In the genomic region with DNA sequence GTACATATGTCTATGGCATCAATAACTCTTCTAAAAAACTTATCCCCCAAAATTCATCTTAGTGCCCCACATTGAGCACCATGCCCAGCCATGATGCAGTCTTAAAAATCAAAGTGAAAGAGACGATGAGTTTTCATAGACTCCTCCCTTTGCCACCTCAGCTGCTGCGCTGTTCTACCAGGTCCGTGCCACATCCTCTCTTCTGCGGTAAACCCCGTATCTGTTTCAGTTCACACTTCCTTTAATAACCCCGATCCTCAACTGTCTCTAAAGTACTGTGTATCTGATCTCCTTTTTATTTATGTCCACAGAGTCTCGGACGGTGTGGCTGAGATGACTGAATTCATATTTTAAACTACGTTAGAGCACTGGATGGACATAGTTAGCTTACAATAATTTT, we compare ENCODE assay signal across 1 mouse cellular context.
TF ChIP-seq lines count a peak whose summit lies in the region.

No protein-coding gene starts in this region.

TF ChIP-seq in CH12.LX, 34 proteins besides CTCF, POLR2A, EP300 and RAD21 (continued from another document):
- peak; percentile 39; the same call in 1 of the 2 replicates for TF ChIP-seq HCFC1 (IDR thresholded peaks at IDR 0.05; ENCODE audit: low read depth, low read length)
- peak; percentile 73; the same call in 1 of the 2 replicates for TF ChIP-seq CHD1 (IDR thresholded peaks at IDR 0.05; ENCODE audit: low read depth, low read length)
- TF ChIP-seq CHD2 (IDR thresholded peaks at IDR 0.05; ENCODE audit: low read length), result peak; percentile 65
- peak; percentile 96 for TF ChIP-seq IRF4 (IDR thresholded peaks at IDR 0.05; ENCODE audit: low read depth, low read length)
- no peak for TF ChIP-seq SMC3 (IDR thresholded peaks at IDR 0.05; ENCODE audit: low read depth, low read length)
- TF ChIP-seq TCF12 (IDR thresholded peaks at IDR 0.05; ENCODE audit: low read depth, low read length), result peak; percentile 82
- peak; percentile 83 for TF ChIP-seq MEF2A (IDR thresholded peaks at IDR 0.05; ENCODE audit: borderline replicate concordance, low read depth, low read length)
- no peak for TF ChIP-seq USF2 (conservative IDR thresholded peaks at IDR 0.05; ENCODE audit: low read depth, low read length)
- TF ChIP-seq ZMIZ1 (IDR thresholded peaks at IDR 0.05; ENCODE audit: low read depth, low read length), result no peak
- no peak for TF ChIP-seq NRF1 (IDR thresholded peaks at IDR 0.05; ENCODE audit: low read depth, low read length)
- TF ChIP-seq RCOR1 (conservative IDR thresholded peaks at IDR 0.05; ENCODE audit: low read depth, low read length), result peak; percentile 91
- TF ChIP-seq MYC (IDR thresholded peaks at IDR 0.05; ENCODE audit: low read depth, low read length), result peak; percentile 62; the same call in 1 of the 2 replicates
- no peak for TF ChIP-seq POLR2AphosphoS2 (IDR thresholded peaks at IDR 0.05; ENCODE audit: low read depth, low read length)
- TF ChIP-seq MAZ (IDR thresholded peaks at IDR 0.05; ENCODE audit: low read depth, low read length), result peak; percentile 61; the same call in 1 of the 2 replicates
- no peak for TF ChIP-seq TBP (conservative IDR thresholded peaks at IDR 0.05; ENCODE audit: low read depth, low read length)
- peak; percentile 91 for TF ChIP-seq MAFK (IDR thresholded peaks at IDR 0.05; ENCODE audit: insufficient replicate concordance, low read length)
- no peak for TF ChIP-seq UBTF (IDR thresholded peaks at IDR 0.05; ENCODE audit: low read depth, low read length)
- TF ChIP-seq JUND (conservative IDR thresholded peaks at IDR 0.05; ENCODE audit: low read depth, low read length), result peak; percentile 69
- TF ChIP-seq PAX5 (IDR thresholded peaks at IDR 0.05; ENCODE audit: low read length), result no peak
- no peak for TF ChIP-seq KAT2A (IDR thresholded peaks at IDR 0.05; ENCODE audit: insufficient replicate concordance, low read length)
- TF ChIP-seq ELF1 (IDR thresholded peaks at IDR 0.05; ENCODE audit: low read depth, low read length), result peak; percentile 25; the same call in 1 of the 2 replicates
- TF ChIP-seq USF1 (IDR thresholded peaks at IDR 0.05; ENCODE audit: low read depth, low read length), result no peak
- TF ChIP-seq ZNF384 (IDR thresholded peaks at IDR 0.05; ENCODE audit: low read depth, low read length), result peak; percentile 35
- peak; percentile 83 for TF ChIP-seq BHLHE40 (IDR thresholded peaks at IDR 0.05; ENCODE audit: low read depth, low read length)
- TF ChIP-seq NELFE (IDR thresholded peaks at IDR 0.05; ENCODE audit: low read depth, low read length), result no peak
